Mouse (Mus musculus) layer of hippocampus, postnatal 25 days (tissue): ENCODE results near the gene Gm13757. TPM values are rescaled to one million over a fixed set of nuclear protein-coding genes. Genes with fewer than 3 reads are reported as not detected.
"Not testable (repeated sequence)": the region's sequence is repeated elsewhere in the genome, so short reads cannot be mapped to it uniquely, and the experiment has no call there.

Source experiments
- DNase-seq, 2 experiments: peaks; one replicate each; pipeline ENCODE4 v3.0.0; 2022; ENCODE audit warnings: mixed read lengths in 2 of 2, low spot score in 1 of 2; ENCODE audit errors: extremely low spot score in 1 of 2
- total RNA-seq, 2 experiments: library from RNA; stranded (reverse); gene quantifications; 2 replicates each; pipeline ENCODE4 v1.2.3; 2021

Gene Gm13757
- not detected for total RNA-seq

- DNase-seq = no peak
Observed at GRCm38 (mm10) chr2:88449031-88449430, at the start of gene Gm13757. Gene Gm13757, minus strand, starts transcription at chr2:88449131.

GRCm38 (mm10) chr2:88493020-88493419 lies 44.1 kb upstream of the Gm13757 start, which contains the start of gene Olfr1185-ps1:
Gene Olfr1185-ps1, plus strand, starts transcription at chr2:88493320.
- no peak for DNase-seq

- no peak for DNase-seq
Observed at GRCm38 (mm10) chr2:88483298-88483697, 34.4 kb upstream of the Gm13757 start, which contains the start of gene Olfr1184. Gene Olfr1184, plus strand, starts transcription at chr2:88483598.

GRCm38 (mm10) chr2:88454567-88454966 lies 5.6 kb upstream of the Gm13757 start, which contains the start of gene Olfr1183:
Gene Olfr1183, plus strand, starts transcription at chr2:88454867.
- DNase-seq = not testable (repeated sequence)

- DNase-seq = no peak
Observed at GRCm38 (mm10) chr2:88426071-88426470, 22.9 kb downstream of the Gm13757 start, which contains the start of gene Olfr1181. Gene Olfr1181, minus strand, starts transcription at chr2:88426171.

- DNase-seq = no peak
Observed at GRCm38 (mm10) chr2:88419051-88419450, 29.9 kb downstream of the Gm13757 start, which contains the start of gene Olfr1180. Gene Olfr1180, minus strand, starts transcription at chr2:88419151.

- no peak for DNase-seq
Observed at GRCm38 (mm10) chr2:88406353-88406752, 42.6 kb downstream of the Gm13757 start, which contains the start of gene Olfr1179. Gene Olfr1179, minus strand, starts transcription at chr2:88406453.

Other genes starting within 250 kb of the Gm13757 start
- gene Olfr1170, start 220.8 kb downstream of the Gm13757 start, total RNA-seq = not detected
- gene Olfr1173, start 169.3 kb downstream of the Gm13757 start, total RNA-seq = not detected
- not detected for gene Olfr1174-ps, start 134.0 kb downstream of the Gm13757 start, total RNA-seq
- not detected for gene Olfr1175-ps, start 121.9 kb downstream of the Gm13757 start, total RNA-seq
- not detected for gene Olfr1176, start 112.4 kb downstream of the Gm13757 start, total RNA-seq
- not detected for gene Olfr1177-ps, start 102.6 kb downstream of the Gm13757 start, total RNA-seq
- gene Olfr1178, start 62.1 kb downstream of the Gm13757 start, total RNA-seq = not detected
- gene Olfr1179, start 42.7 kb downstream of the Gm13757 start, total RNA-seq = not detected
- gene Olfr1180, start 30.0 kb downstream of the Gm13757 start, total RNA-seq = not detected
- gene Olfr1181, start 23.0 kb downstream of the Gm13757 start, total RNA-seq = not detected
- gene Olfr1183, start 5.7 kb upstream of the Gm13757 start, total RNA-seq = not detected
- not detected for gene Olfr1184, start 34.5 kb upstream of the Gm13757 start, total RNA-seq
- gene Olfr1185-ps1, start 44.2 kb upstream of the Gm13757 start, total RNA-seq = not detected
- not detected for gene Olfr1186, start 69.4 kb upstream of the Gm13757 start, total RNA-seq
- not detected for gene Olfr1188, start 107.8 kb upstream of the Gm13757 start, total RNA-seq
- gene Olfr1189, start 137.3 kb upstream of the Gm13757 start, total RNA-seq = not detected
- gene Olfr1191-ps1, start 191.4 kb upstream of the Gm13757 start, total RNA-seq = under 1 TPM in 1 of 2 experiments, not detected in 1; 0.05 TPM
- gene Olfr1192-ps1, start 199.4 kb upstream of the Gm13757 start, total RNA-seq = not detected
- gene Olfr1193, start 226.5 kb upstream of the Gm13757 start, total RNA-seq = not detected
- gene Olfr1195, start 240.1 kb upstream of the Gm13757 start, total RNA-seq = not detected